Mouse (Mus musculus) hindbrain, embryonic 11.5 days (tissue): ENCODE measurements around the gene Ddi2. TPM values are rescaled to one million over a fixed set of nuclear protein-coding genes. Genes with fewer than 3 reads are reported as not detected.

Experiments used
- ATAC-seq: fragments of 200-750 bp; cut with Nextera tagmentation; 2 replicates; pipeline ENCODE4 v1.8.0; 2017; ENCODE audit warnings: mild to moderate bottlenecking, moderate TSS enrichment, moderate library complexity; ENCODE audit not compliant: low FRiP score
- DNase-seq: peaks from one replicate; pipeline ENCODE4 v3.0.0-alpha.2; 2015; ENCODE audit warnings: low spot score
- H3K27ac ChIP-seq: fragments of 300-500 bp; sonication (generic); 2 replicates; pipeline ENCODE4 v1.5.1; 2014; ENCODE audit warnings: mild to moderate bottlenecking, low read depth, low read length
- H3K27me3 ChIP-seq: fragments of 300-500 bp; sonication (generic); 2 replicates; pipeline ENCODE4 v1.6.1; 2014; ENCODE audit warnings: mild to moderate bottlenecking, low read length, moderate library complexity, mixed read lengths; ENCODE audit not compliant: control insufficient read depth, insufficient read depth
- H3K36me3 ChIP-seq: fragments of 300-500 bp; sonication (generic); 2 replicates; pipeline ENCODE4 v1.6.1; 2014; ENCODE audit warnings: mild to moderate bottlenecking, low read length, moderate library complexity, mixed read lengths; ENCODE audit not compliant: control insufficient read depth, insufficient read depth
- H3K4me1 ChIP-seq: fragments of 300-500 bp; sonication (generic); replicated peaks from 2 replicates; pipeline ENCODE4 v1.6.1; 2014; ENCODE audit warnings: low read length, mixed read lengths; ENCODE audit not compliant: control insufficient read depth, insufficient read depth
- H3K4me2 ChIP-seq: fragments of 300-500 bp; sonication (generic); replicated peaks from 2 replicates; pipeline ENCODE4 v1.6.1; 2014; ENCODE audit warnings: mild to moderate bottlenecking, low read depth, low read length
- H3K4me3 ChIP-seq: fragments of 300-500 bp; sonication (generic); 2 replicates; pipeline ENCODE4 v1.5.1; 2014; ENCODE audit warnings: low read depth, low read length
- H3K9ac ChIP-seq: fragments of 300-500 bp; sonication (generic); 2 replicates; pipeline ENCODE4 v1.6.1; 2014; ENCODE audit warnings: low read depth, low read length
- H3K9me3 ChIP-seq: fragments of 300-500 bp; sonication (generic); 2 replicates; pipeline ENCODE4 v1.6.1; 2016; ENCODE audit warnings: low read length; ENCODE audit not compliant: control insufficient read depth
- WGBS: fragments of 180-500 bp; shearing (Covaris S2); extraction: QIAGEN DNeasy Blood & Tissue Kit; methylation state at CpG from one replicate; pipeline ENCODE4 v1.1.7; 2014; 5-methylcytosine and 5-hydroxymethylcytosine counted together
- polyA plus RNA-seq: library from polyadenylated mRNA; unstranded; fragments of >200 nt; fragmentation: Nextera tagmentation; extraction: Ambion mirVana; gene quantifications from 2 replicates; pipeline ENCODE4 v1.2.1, GENCODE M21; 2014

Ddi2 gene
- polyA plus RNA-seq, 1 experiment from 2014 or later: 15.0 TPM

DNA sequence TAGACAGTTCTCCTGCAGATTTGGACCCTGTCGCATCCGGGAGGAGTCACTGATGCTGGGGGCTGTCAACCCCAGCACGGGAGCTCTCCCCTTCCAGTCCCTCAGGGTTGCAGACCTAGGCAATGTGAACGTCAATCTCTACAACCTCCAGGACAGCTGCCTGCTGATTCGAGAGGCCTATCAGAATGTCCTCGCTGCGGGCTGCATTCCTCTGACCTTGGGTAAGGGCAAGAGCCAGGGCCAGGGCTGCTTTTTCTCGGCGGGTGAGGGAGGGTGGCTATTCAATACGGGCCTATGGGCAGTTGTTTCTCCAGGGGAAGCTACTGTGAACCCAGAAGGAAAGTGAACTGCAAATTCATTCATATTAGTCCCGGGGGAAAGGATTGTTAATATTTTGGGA lies 26.3 kb upstream of the Ddi2 start:
- H3K27ac ChIP-seq: no peak overlapping the region
- no peak overlapping the region for H3K4me2 ChIP-seq
- DNase-seq (no peak), ATAC-seq (no peak)
- H3K36me3 ChIP-seq: no peaks in the 10 kb centered on the region
- no peaks in the 10 kb centered on the region for H3K4me1 ChIP-seq
- H3K27me3 ChIP-seq: no peaks in the 10 kb centered on the region
- H3K9ac ChIP-seq: no peak overlapping the region
- no peaks in the 10 kb centered on the region for H3K9me3 ChIP-seq
- 32% methylated on average over 11 of the region's 11 CpGs for WGBS
- no peak overlapping the region for H3K4me3 ChIP-seq

- Histone ChIP-seq H3K36me3 (no peaks in the 10 kb centered on the region), H3K27me3 (no peaks in the 10 kb centered on the region), H3K9ac (no peak within 1 kb of the TSS), H3K4me3 (no peak within 1 kb of the TSS), H3K9me3 (no peaks in the 10 kb centered on the region), H3K4me1 (no peaks in the 10 kb centered on the region), H3K4me2 (no peak within 1 kb of the TSS), H3K27ac (no peak within 1 kb of the TSS)
- DNase-seq: no peak
- no peak for ATAC-seq
- 23% methylated on average over 25 of the region's 25 CpGs for whole genome bisulfite sequencing
Observed at GRCm38 (mm10) chr4:141746578-141747346, 23.5 kb upstream of the Ddi2 start, which contains the start of gene Agmat. TSS of gene Agmat (plus strand) at chr4:141746672.

DNA sequence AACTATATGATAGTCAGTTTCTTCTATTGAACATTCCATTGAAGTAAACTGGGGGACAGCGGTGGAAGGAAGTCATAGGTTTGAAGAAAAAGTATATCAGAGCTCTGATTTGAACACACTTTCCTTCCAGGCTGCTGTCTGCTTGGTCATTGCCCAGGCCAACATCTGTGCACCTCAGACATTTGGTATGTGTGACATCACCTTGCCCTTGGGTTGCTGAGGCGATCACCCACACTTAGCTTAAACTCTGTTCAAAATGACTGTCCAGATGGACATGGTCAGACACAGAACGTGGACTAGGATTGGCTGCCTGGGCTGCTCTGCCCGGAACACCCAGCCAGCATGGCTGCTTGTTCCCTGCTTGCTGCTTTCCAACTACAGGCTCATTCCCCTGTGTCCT lies 19.2 kb upstream of the Ddi2 start:
- Histone ChIP-seq H3K4me2 (no peak overlapping the region), H3K27ac (no peak overlapping the region), H3K27me3 (no peaks in the 10 kb centered on the region), H3K9me3 (no peaks in the 10 kb centered on the region), H3K4me1 (no peaks in the 10 kb centered on the region), H3K36me3 (no peaks in the 10 kb centered on the region), H3K4me3 (no peak overlapping the region), H3K9ac (no peak overlapping the region)
- DNase-seq: no peak
- no peak for ATAC-seq
- WGBS: 94% methylated on average over 4 of the region's 4 CpGs

GRCm38 (mm10) chr4:141741856-141742255 lies 18.6 kb upstream of the Ddi2 start:
- H3K9ac ChIP-seq: no peak overlapping the region
- no peak for DNase-seq
- 61% methylated on average over 9 of the region's 9 CpGs for WGBS

GRCm38 (mm10) chr4:141738015-141738414 lies 14.8 kb upstream of the Ddi2 start:
- DNase-seq (no peak), ATAC-seq (no peak)
- Histone ChIP-seq H3K9ac (no peak overlapping the region), H3K36me3 (no peaks in the 10 kb centered on the region), H3K27me3 (no peaks in the 10 kb centered on the region), H3K9me3 (no peaks in the 10 kb centered on the region), H3K27ac (no peak overlapping the region), H3K4me2 (no peak overlapping the region), H3K4me3 (no peak overlapping the region), H3K4me1 (no peaks in the 10 kb centered on the region)
- WGBS: 75% methylated on average over 8 of the region's 8 CpGs

More at GRCm38 (mm10) chr4:141741856-141742255, 18.6 kb upstream of the Ddi2 start:
- no peaks in the 10 kb centered on the region for H3K9me3 ChIP-seq
- H3K4me1 ChIP-seq: no peaks in the 10 kb centered on the region
- H3K27me3 ChIP-seq: no peaks in the 10 kb centered on the region
- no peak overlapping the region for H3K4me3 ChIP-seq
- no peak overlapping the region for H3K27ac ChIP-seq
- no peak for ATAC-seq
- H3K4me2 ChIP-seq: no peak overlapping the region
- no peaks in the 10 kb centered on the region for H3K36me3 ChIP-seq

DNA sequence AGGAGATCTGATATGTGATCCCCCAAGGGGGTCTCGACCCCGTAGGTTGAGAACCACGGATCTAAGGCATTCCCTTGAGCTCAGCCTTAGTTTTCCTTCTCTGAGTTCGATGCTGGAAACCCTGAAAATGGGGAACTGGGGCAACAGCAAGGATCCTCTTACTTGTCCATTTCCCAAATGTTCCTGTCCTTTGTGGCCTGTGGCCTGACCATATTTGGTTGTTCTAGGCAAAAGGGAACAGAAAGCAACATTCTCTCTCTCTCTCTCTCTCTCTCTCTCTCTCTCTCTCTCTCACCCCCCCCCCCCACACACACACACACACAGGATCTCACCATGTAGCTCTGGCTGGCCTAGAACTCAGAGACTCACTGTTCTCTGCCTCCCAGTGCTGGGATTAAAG lies 13.6 kb upstream of the Ddi2 start:
- 69% methylated on average over 4 of the region's 4 CpGs for WGBS
- ATAC-seq (no peak), DNase-seq (no peak)
- H3K36me3 ChIP-seq: no peaks in the 10 kb centered on the region
- no peak overlapping the region for H3K4me2 ChIP-seq
- H3K9me3 ChIP-seq: no peaks in the 10 kb centered on the region
- H3K4me3 ChIP-seq: no peak overlapping the region
- H3K27me3 ChIP-seq: no peaks in the 10 kb centered on the region
- no peaks in the 10 kb centered on the region for H3K4me1 ChIP-seq
- no peak overlapping the region for H3K27ac ChIP-seq
- no peak overlapping the region for H3K9ac ChIP-seq

DNA sequence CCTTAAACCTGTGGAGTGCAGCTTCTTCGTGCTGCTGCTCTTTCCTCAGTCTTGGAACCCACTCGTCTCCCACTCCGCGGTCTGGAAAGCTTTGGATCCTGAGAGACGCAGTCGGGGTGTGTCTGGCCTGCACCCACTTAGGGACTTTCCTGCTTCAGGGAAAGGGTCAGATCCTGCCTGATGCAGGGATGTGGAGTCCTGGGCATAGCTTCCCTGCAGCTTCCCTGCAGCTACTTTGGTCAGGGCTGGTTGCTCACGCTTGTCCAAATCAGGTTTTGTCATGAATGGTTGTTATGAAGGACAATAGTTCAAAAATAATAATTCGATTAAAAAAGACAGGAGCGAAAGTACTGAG lies 12.0 kb upstream of the Ddi2 start:
- Histone ChIP-seq H3K4me2 (peak overlapping the region; percentile 55), H3K4me1 (no peaks in the 10 kb centered on the region), H3K4me3 (peak overlapping the region; percentile 34), H3K36me3 (no peaks in the 10 kb centered on the region), H3K9me3 (no peaks in the 10 kb centered on the region), H3K9ac (peak overlapping the region; percentile 8; the same call in 1 of the 2 replicates), H3K27me3 (no peaks in the 10 kb centered on the region), H3K27ac (no peak overlapping the region)
- 24% methylated on average over 9 of the region's 9 CpGs for WGBS
- ATAC-seq (no peak), DNase-seq (no peak)

DNA sequence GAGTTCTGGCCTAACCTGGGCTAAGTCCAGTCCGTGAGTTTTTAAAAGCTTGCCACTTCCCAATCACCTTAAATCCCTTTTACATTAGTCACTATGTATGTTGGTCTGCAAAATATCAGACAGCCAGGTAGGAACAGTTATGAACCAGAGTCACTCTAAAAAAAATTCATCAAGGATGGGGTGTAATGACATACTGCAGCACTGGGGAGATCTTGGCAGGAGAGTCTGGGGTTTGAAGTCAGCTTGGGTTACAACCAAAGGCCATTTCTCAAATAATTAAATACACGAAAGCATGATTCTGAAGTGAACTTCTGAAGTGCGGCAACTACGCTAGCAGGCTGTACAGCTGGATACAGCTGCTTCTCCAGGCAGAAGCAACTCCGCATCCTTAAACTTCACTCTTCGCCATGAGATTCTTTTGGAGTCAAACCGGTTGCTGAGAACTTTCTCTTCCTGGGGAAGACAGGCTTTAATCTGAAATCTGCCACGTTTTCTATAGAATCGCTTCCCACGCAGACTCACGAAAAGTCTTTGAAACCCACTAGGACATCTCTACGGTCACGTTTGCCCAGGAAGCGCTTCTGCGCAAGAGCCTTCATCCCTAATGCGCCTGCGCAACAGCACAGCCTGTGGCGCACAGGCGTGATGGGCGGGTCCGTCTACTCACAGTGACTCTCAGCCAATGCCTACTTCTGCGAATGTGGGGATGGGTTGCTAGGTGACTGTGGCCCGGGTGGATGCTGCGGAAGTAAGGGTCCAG lies 11.4 kb upstream of the Ddi2 start:
- peak overlapping the region; percentile 55 for H3K4me2 ChIP-seq
- DNase-seq (peak; percentile 93), ATAC-seq (peak; percentile 98)
- H3K36me3 ChIP-seq: no peaks in the 10 kb centered on the region
- no peaks in the 10 kb centered on the region for H3K9me3 ChIP-seq
- 7% methylated on average over 24 of the region's 24 CpGs for WGBS
- peak overlapping the region; percentile 34 for H3K4me3 ChIP-seq
- no peaks in the 10 kb centered on the region for H3K4me1 ChIP-seq
- H3K9ac ChIP-seq: peak overlapping the region; percentile 57
- H3K27ac ChIP-seq: no peak overlapping the region
- no peaks in the 10 kb centered on the region for H3K27me3 ChIP-seq

DNA sequence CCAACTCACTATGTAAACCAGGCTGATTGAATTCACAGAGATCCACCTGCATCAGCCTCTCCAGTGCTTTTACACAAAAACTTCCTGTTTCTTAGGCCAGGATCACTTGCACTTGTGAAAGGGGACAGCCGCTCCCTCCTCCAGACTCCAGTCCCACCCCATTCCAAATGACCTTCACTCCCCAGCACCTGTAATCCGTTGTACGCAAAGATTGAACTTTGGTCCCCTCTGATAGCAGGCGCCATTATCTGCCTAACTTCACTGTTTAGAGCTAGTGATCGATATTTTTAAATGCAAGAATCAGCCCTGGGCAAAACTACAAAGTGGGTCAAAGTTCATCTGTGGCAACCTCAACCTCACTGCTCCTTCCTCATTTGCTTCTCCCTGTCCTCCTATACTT lies 8.5 kb upstream of the Ddi2 start:
- Histone ChIP-seq H3K27ac (no peak overlapping the region), H3K27me3 (no peaks in the 10 kb centered on the region), H3K36me3 (no peaks in the 10 kb centered on the region), H3K9ac (no peak overlapping the region), H3K9me3 (no peaks in the 10 kb centered on the region), H3K4me3 (no peak overlapping the region), H3K4me2 (no peak overlapping the region), H3K4me1 (no peaks in the 10 kb centered on the region)
- DNase-seq (no peak), ATAC-seq (no peak)
- 80% methylated on average over 5 of the region's 5 CpGs for WGBS
